Mouse (Mus musculus): ENCODE data around the gene Gan.

Gene Gan

GRCm38 (mm10) chr8:117136351-117136750, 21.6 kb upstream of the Gan start:
- ChIA-PET POLR2A (interaction anchor here (0.5 to 2.8 kb wide), 16 partner anchors 9 to 255 kb away, joined by 3 to 16 read pairs (median 5); partner anchors contain the start of genes Gan (in 3 of the 4), 1700030J22Rik (in 1 of the 4) and Gcsh (in 1 of the 4)), CTCF (interaction anchor here (0.6 to 2.8 kb wide), 13 partner anchors 9 to 444 kb away, joined by 3 to 15 read pairs (median 4); no protein-coding TSS in a partner anchor)

GRCm38 (mm10) chr8:117136763-117137162, 21.2 kb upstream of the Gan start:
- ChIA-PET CTCF (interaction anchor here (0.6 to 2.8 kb wide), 14 partner anchors 9 to 444 kb away, joined by 3 to 15 read pairs (median 4); no protein-coding TSS in a partner anchor), POLR2A (interaction anchor here (0.5 to 2.8 kb wide), 20 partner anchors 9 to 254 kb away, joined by 3 to 16 read pairs (median 4); partner anchors contain the start of genes Gan (in 3 of the 4), 1700030J22Rik (in 1 of the 4) and Gcsh (in 1 of the 4))

- CTCF ChIA-PET: interaction anchor here in 2 of 4 experiments (0.6 to 2.8 kb wide), 7 partner anchors 10 to 152 kb away, joined by 3 to 15 read pairs (median 6); no protein-coding TSS in a partner anchor
- POLR2A ChIA-PET: interaction anchor here in 3 of 4 experiments (0.6 to 2.8 kb wide), 18 partner anchors 10 to 463 kb away, joined by 3 to 16 read pairs (median 4); partner anchors contain the start of genes Gan (in 3 of the 3) and Gcsh (in 1 of the 3)
These were observed 20.6 kb upstream of the Gan start for GRCm38 (mm10) chr8:117137357-117137756.

GRCm38 (mm10) chr8:117148520-117148919, 9.4 kb upstream of the Gan start:
- ChIA-PET CTCF (interaction anchor here (0.6 to 1.9 kb wide), 13 partner anchors 11 to 322 kb away, joined by 3 to 9 read pairs (median 3); no protein-coding TSS in a partner anchor), POLR2A (interaction anchor here in 2 of 4 experiments (0.5 to 0.7 kb wide), 3 partner anchors 27 to 61 kb away, joined by 3 read pairs; no protein-coding TSS in a partner anchor)

- POLR2A ChIA-PET: interaction anchor here in 1 of 4 experiments (0.7 kb wide), 1 partner anchor 15 kb away, joined by 3 read pairs; no protein-coding TSS in a partner anchor
These were observed 1.8 kb upstream of the Gan start for GRCm38 (mm10) chr8:117156149-117156548.

GRCm38 (mm10) chr8:117156866-117157768, 818 bp upstream of the Gan start:
- CTCF ChIA-PET: interaction anchor here in 1 of 4 experiments (0.9 kb wide), 1 partner anchor 48 kb away, joined by 3 read pairs; no protein-coding TSS in a partner anchor
- POLR2A ChIA-PET: interaction anchor here in 3 of 4 experiments (0.6 to 1.9 kb wide), 23 partner anchors 10 to 591 kb away, joined by 3 to 12 read pairs (median 4); partner anchors contain the start of gene 1700030J22Rik (in 2 of the 3)

More at GRCm38 (mm10) chr8:117156149-117156548, 1.8 kb upstream of the Gan start:
- CTCF ChIA-PET: no interaction called here

GRCm38 (mm10) chr8:117157769-117158091, 205 bp upstream of the Gan start:
- ChIA-PET POLR2A (interaction anchor here in 3 of 4 experiments (0.6 to 1.9 kb wide), 23 partner anchors 9 to 590 kb away, joined by 3 to 12 read pairs (median 4); partner anchors contain the start of gene 1700030J22Rik (in 2 of the 3)), CTCF (interaction anchor here in 1 of 4 experiments (0.9 kb wide), 1 partner anchor 49 kb away, joined by 3 read pairs; no protein-coding TSS in a partner anchor)

GRCm38 (mm10) chr8:117159031-117159430, 1.1 kb downstream of the Gan start:
- POLR2A ChIA-PET: interaction anchor here in 3 of 4 experiments (0.6 to 1.5 kb wide), 5 partner anchors 8 to 140 kb away, joined by 3 to 5 read pairs (median 3); no protein-coding TSS in a partner anchor
- CTCF ChIA-PET: interaction anchor here in 1 of 4 experiments (1.2 kb wide), 1 partner anchor 32 kb away, joined by 3 read pairs; no protein-coding TSS in a partner anchor

GRCm38 (mm10) chr8:117164912-117165311, 7.0 kb downstream of the Gan start:
- POLR2A ChIA-PET: no interaction called here
- CTCF ChIA-PET: no interaction called here

- CTCF ChIA-PET: interaction anchor here in 1 of 4 experiments (0.6 kb wide), 1 partner anchor 409 kb away, joined by 3 read pairs; no protein-coding TSS in a partner anchor
- POLR2A ChIA-PET: no interaction called here
These were observed 7.6 kb downstream of the Gan start for GRCm38 (mm10) chr8:117165542-117165941.

GRCm38 (mm10) chr8:117166515-117166914, 8.6 kb downstream of the Gan start:
- CTCF ChIA-PET: interaction anchor here in 1 of 4 experiments (0.6 kb wide), 2 partner anchors 40 to 470 kb away, joined by 6 read pairs; no protein-coding TSS in a partner anchor
- POLR2A ChIA-PET: interaction anchor here in 1 of 4 experiments (0.7 kb wide), 1 partner anchor 8 kb away, joined by 3 read pairs; no protein-coding TSS in a partner anchor

GRCm38 (mm10) chr8:117167243-117167883, 9.4 kb downstream of the Gan start:
- ChIA-PET POLR2A (interaction anchor here in 2 of 4 experiments (0.9 to 1.3 kb wide), 2 partner anchors 9 to 10 kb away, joined by 3 read pairs; partner anchors contain the start of gene Gan (in 2 of the 2)), CTCF (no interaction called here)

- ChIA-PET CTCF (no interaction called here), POLR2A (no interaction called here)
These were observed 10.4 kb downstream of the Gan start for GRCm38 (mm10) chr8:117168378-117168777.

GRCm38 (mm10) chr8:117171826-117172225, 13.9 kb downstream of the Gan start:
- ChIA-PET POLR2A (interaction anchor here in 1 of 4 experiments (0.7 kb wide), 1 partner anchor 83 kb away, joined by 4 read pairs; no protein-coding TSS in a partner anchor), CTCF (interaction anchor here in 2 of 4 experiments (0.6 to 1.4 kb wide), 2 partner anchors 63 to 64 kb away, joined by 3 to 17 read pairs; no protein-coding TSS in a partner anchor)

GRCm38 (mm10) chr8:117172904-117173303, 15.0 kb downstream of the Gan start:
- ChIA-PET CTCF (interaction anchor here in 2 of 4 experiments (1.2 to 2.6 kb wide), 2 partner anchors 10 to 60 kb away, joined by 3 to 12 read pairs; no protein-coding TSS in a partner anchor), POLR2A (interaction anchor here in 2 of 4 experiments (0.7 to 1.1 kb wide), 6 partner anchors 10 to 201 kb away, joined by 3 to 10 read pairs (median 4); no protein-coding TSS in a partner anchor)

GRCm38 (mm10) chr8:117173690-117174089, 15.8 kb downstream of the Gan start:
- ChIA-PET CTCF (interaction anchor here (0.7 to 2.6 kb wide), 6 partner anchors 9 to 232 kb away, joined by 3 to 12 read pairs (median 3); no protein-coding TSS in a partner anchor), POLR2A (interaction anchor here in 2 of 4 experiments (0.6 to 1.3 kb wide), 4 partner anchors 16 to 201 kb away, joined by 3 to 5 read pairs (median 3); partner anchors contain the start of gene Gan (in 1 of the 2))

- ChIA-PET CTCF (interaction anchor here in 1 of 4 experiments (2.6 kb wide), 1 partner anchor 8 kb away, joined by 12 read pairs; no protein-coding TSS in a partner anchor), POLR2A (interaction anchor here in 1 of 4 experiments (1.3 kb wide), 1 partner anchor 17 kb away, joined by 5 read pairs; the partner anchor contains the start of gene Gan)
These were observed 16.6 kb downstream of the Gan start for GRCm38 (mm10) chr8:117174536-117174935.

Measured in embryonic stem cell, embryonic (primary cell).